Mouse (Mus musculus) heart, postnatal 36 days (tissue): Measurements from ENCODE around the gene Mup13. TPM values are rescaled to one million over a fixed set of nuclear protein-coding genes. Genes with fewer than 3 reads are reported as not detected.
"Not testable (repeated sequence)": the region's sequence is repeated elsewhere in the genome, so short reads cannot be mapped to it uniquely, and the experiment has no call there.

ENCODE experiments used
- DNase-seq, 2 experiments: peaks; one replicate each; pipeline ENCODE4 v3.0.0; 2021 to 2022
- intact Hi-C: fragments of 180-260 bp; cut with DNase I; formaldehyde crosslinking; loops from one replicate; pipeline ENCODE4 v1.15.1; 2025
- total RNA-seq, 2 experiments: library from RNA; stranded (reverse); gene quantifications; 2 replicates each; pipeline ENCODE4 v1.2.3; 2021

The Mup13 gene
- not detected for total RNA-seq

DNA sequence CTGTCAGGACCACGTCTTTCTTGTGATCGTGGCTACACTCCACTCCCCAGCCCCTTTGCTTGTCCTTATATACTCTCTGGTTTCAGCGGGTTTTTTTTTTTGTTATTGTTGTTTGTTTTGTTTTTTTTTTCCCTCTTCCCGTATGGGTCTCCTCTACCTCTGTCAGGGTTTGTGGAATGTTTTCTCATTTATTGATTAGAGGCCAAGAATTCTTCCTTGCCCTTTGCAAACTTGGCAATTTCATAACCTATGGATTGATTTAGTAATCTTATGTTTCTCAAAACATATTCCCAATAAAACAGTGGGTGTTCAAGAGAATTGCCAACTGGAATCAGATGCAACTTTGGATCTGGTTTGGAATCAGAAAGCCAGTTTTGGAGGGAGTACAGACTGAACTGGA, at the start of gene Mup13:
TSS of gene Mup13 (minus strand) at position 101 of the 400 bp plus-strand sequence.
- DNase-seq, intact Hi-C loops: not testable (repeated sequence)

Other genes starting within 250 kb of the Mup13 start
- not detected for gene Mup14, start 75.7 kb upstream of the Mup13 start, total RNA-seq
- not detected for gene Mup15, start 211.5 kb upstream of the Mup13 start, total RNA-seq